Mouse (Mus musculus): ENCODE results near the gene Vdac1.

Vdac1 gene

GRCm38 (mm10) chr11:52360471-52361277, at the start of gene Vdac1:
Gene Vdac1, plus strand, starts transcription at chr11:52360860.
- peak; percentile 75 to 88 for DNase-seq

- peak; percentile 24 to 44 for DNase-seq
Observed at GRCm38 (mm10) chr11:52314102-52314793, 46.4 kb upstream of the Vdac1 start.

GRCm38 (mm10) chr11:52318445-52318844, 42.2 kb upstream of the Vdac1 start:
- peak; percentile 17 for DNase-seq

GRCm38 (mm10) chr11:52319664-52320063, 41.0 kb upstream of the Vdac1 start:
- DNase-seq, result no peak

GRCm38 (mm10) chr11:52320529-52320928, 40.1 kb upstream of the Vdac1 start:
- no peak for DNase-seq

GRCm38 (mm10) chr11:52321540-52321939, 39.1 kb upstream of the Vdac1 start:
- DNase-seq, result no peak

GRCm38 (mm10) chr11:52324442-52325367, 36.0 kb upstream of the Vdac1 start:
- no peak for DNase-seq

GRCm38 (mm10) chr11:52327313-52327712, 33.3 kb upstream of the Vdac1 start:
- DNase-seq, result no peak

- no peak for DNase-seq
Observed at GRCm38 (mm10) chr11:52332421-52333118, 28.1 kb upstream of the Vdac1 start.

- DNase-seq, result no peak
Observed at GRCm38 (mm10) chr11:52333616-52334015, 27.0 kb upstream of the Vdac1 start.

- DNase-seq, result no peak
Observed at GRCm38 (mm10) chr11:52335263-52335662, 25.4 kb upstream of the Vdac1 start.

GRCm38 (mm10) chr11:52335924-52336323, 24.7 kb upstream of the Vdac1 start:
- DNase-seq, result no peak

GRCm38 (mm10) chr11:52337651-52338295, 22.9 kb upstream of the Vdac1 start:
- no peak for DNase-seq

GRCm38 (mm10) chr11:52338351-52338750, 22.3 kb upstream of the Vdac1 start:
- DNase-seq, result no peak

- DNase-seq, result no peak
Observed at GRCm38 (mm10) chr11:52339098-52339497, 21.6 kb upstream of the Vdac1 start.

- DNase-seq, result no peak
Observed at GRCm38 (mm10) chr11:52339512-52339911, 21.1 kb upstream of the Vdac1 start.

- no peak for DNase-seq
Observed at GRCm38 (mm10) chr11:52340123-52340864, 20.4 kb upstream of the Vdac1 start.

GRCm38 (mm10) chr11:52341001-52341400, 19.7 kb upstream of the Vdac1 start:
- DNase-seq, result no peak

GRCm38 (mm10) chr11:52341476-52341875, 19.2 kb upstream of the Vdac1 start:
- no peak for DNase-seq

- no peak for DNase-seq
Observed at GRCm38 (mm10) chr11:52342296-52342695, 18.4 kb upstream of the Vdac1 start.

GRCm38 (mm10) chr11:52343162-52343561, 17.5 kb upstream of the Vdac1 start:
- peak; percentile 52 to 82 for DNase-seq
